1 mouse cellular context compared by ENCODE assay signal in genomic region chr1:160791381-160792155, GRCm38 (mm10).
TF ChIP-seq lines count a peak whose summit lies in the region.

No protein-coding gene starts in this region.

TF ChIP-seq in CH12.LX, 34 proteins besides CTCF, POLR2A, EP300 and RAD21 (continued from another document):
- no peak; the same call in 1 of the 2 replicates for TF ChIP-seq MAZ (IDR thresholded peaks at IDR 0.05; ENCODE audit: low read depth, low read length)
- no peak; the same call in none of the 2 replicates for TF ChIP-seq SIN3A (IDR thresholded peaks at IDR 0.05; ENCODE audit: low read length)
- peak; percentile 34; the same call in 1 of the 2 replicates for TF ChIP-seq CHD2 (IDR thresholded peaks at IDR 0.05; ENCODE audit: low read length)
- no peak for TF ChIP-seq ELF1 (IDR thresholded peaks at IDR 0.05; ENCODE audit: low read depth, low read length)
- TF ChIP-seq TCF12 (IDR thresholded peaks at IDR 0.05; ENCODE audit: low read depth, low read length): peak; percentile 16; the same call in 1 of the 2 replicates
- TF ChIP-seq IRF4 (IDR thresholded peaks at IDR 0.05; ENCODE audit: low read depth, low read length): peak; percentile 65
- TF ChIP-seq NRF1 (IDR thresholded peaks at IDR 0.05; ENCODE audit: low read depth, low read length): no peak
- TF ChIP-seq UBTF (IDR thresholded peaks at IDR 0.05; ENCODE audit: low read depth, low read length): no peak
- TF ChIP-seq MAX (IDR thresholded peaks at IDR 0.05; ENCODE audit: low read length): peak; percentile 58; the same call in 1 of the 2 replicates
TF ChIP-seq in CH12.LX: peak in this region for 9.
